Mouse (Mus musculus) urinary bladder, adult 18-20 months (tissue): ENCODE data around the gene Hoxa5.

ENCODE experiments used
- DNase-seq, 2 experiments: peaks; one replicate each; pipeline ENCODE4 v3.0.0; 2022; ENCODE audit warnings: low spot score in 2 of 2, mixed read lengths in 2 of 2

Hoxa5 gene

DNA sequence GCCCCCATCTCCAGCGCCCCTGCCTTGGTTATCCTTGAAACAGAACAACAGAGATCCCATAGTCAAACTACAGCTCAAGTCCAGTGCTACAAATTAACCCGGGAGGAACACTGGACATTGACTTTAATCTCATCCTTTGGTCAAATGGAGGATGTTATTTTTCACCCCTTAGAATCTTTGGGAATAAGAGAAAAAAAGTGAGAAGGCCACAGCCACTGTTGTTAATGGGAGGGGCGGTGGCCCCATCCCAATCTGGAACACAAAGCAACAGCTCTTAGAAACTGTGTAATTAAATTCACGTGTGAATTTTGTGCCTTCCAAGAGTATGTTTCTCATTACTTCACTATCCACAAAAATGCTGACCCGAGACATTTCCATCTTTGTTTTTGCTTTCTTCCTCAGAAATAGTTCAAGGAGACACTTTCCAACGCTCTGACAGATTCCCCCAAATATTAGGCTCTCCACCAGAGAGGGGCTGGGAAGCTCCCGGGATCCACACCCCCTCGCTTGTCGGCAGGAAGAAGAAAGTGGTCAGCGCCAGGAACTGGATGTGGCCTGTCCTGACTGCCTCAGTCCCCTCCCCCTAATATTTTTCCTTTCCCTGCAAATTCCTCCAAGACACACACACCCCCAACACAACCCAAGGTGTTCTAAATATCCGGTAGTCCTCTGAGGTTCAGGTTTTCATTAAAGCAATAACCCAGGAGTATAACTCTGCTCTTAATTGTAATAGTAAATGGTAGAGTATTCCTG lies 23.3 kb upstream of the Hoxa5 start:
- DNase-seq, result no peak

DNA sequence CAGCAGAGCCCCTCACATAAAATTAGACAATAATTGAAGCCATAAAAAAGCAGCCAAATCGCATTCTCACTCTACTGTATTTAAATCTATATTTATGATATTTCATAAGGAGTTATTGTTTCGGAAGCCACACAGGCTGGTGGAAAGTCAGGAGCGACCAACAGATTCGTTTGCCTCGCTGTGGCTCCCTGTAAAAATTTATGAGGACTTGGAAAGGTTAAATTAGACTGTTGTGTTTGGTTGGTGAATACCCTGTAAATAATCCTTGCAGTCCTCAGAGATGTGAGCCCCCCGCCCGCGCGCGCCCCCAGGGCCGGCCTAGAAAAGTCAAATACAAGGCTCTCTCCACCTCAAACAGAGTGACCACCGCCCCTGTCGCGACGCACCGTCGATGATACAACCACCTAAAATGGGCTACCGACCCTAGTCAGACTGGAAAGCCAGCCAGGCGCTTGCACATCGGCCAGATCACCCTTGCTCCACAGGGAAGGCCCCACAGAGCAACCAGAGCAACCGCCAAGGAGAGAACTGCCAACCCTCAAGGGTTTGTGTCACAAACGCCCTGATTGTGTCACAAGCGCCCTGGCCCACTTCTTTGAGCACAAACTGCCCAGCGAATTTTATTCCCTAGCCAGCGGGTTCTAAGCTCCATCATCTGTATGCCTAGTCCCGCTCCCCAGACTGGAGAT lies 22.3 kb upstream of the Hoxa5 start:
- DNase-seq, result peak in 1 of 2 experiments; percentile 51

DNA sequence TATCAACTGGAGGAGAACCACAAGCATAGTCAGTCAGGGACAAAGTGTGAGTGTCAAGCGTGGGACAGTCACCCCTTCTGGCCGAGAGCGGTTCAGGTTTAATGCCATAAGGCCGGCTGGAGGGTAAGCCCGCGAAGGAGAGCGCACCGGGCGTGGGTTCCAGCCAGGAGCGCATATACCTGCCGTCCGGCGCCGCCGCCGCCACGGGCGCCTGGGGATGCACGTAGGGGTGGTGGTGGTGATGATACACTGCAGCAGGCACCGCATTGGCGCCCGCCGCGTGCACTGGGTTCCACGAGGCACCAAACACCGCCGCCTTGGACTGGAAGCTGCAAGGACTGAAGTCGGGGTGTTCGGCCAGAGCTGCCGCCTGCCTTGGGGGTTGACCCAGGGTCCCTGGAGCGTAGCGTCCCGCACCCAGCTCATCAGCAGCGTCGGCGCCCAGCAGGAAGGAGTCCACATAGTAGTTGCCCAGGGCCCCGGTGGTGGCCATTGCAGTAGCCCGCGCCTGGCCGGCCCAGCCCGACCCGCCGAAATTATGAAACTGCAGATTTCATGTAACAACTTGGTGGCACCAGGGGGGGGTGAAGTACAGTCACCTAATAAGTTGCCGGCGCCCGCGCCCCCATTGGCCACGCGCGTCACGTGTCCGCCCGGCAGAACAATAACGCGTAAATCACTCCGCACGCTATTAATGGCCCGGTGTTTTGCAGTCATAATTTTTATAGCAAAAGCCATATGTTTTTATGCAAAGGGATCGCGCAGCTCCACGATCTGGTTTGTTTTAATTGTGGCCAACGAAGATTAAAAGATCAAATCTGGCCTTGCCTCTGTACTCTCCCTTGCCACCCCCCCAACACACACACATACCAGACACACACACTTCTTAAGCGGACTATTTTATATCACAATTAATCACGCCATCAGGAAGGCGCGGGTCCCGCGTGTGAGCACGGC lies 21.5 kb upstream of the Hoxa5 start:
- DNase-seq, result peak; percentile 84 to 88

DNA sequence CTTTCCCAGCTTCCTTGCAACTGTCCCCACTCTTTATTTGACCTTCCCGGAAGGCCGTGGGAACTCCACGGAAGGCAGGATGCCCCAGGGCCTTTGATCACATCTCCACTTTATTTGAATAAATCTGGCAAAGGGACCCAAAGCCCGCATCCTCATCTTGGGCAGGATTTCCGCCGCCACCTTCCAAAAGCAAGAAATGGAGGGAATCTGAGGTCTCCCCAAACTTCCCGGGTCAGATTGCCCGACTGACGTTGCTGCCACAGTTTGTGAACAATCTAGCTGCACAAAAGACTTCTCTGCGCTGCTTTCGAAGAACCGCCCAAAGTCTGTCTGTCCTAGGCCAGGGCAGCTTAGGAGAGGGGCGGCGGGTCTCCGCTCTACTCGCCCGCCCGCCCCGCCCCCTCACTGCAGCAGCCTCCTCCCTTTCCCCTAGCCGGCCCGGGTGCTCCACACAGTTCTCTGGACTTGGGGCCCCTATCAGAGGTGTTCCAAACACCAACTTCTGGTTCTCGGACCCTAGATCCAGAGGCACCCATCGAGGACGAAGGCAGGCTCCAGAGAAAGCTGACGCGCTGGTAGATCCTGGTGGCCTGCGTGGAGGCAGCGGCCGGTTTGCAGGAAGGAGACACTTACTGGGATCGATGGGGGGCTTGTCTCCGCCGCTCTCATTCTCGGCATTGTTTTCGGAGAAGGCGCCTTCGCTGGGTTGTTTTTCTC lies 20.7 kb upstream of the Hoxa5 start:
- DNase-seq, result no peak

DNA sequence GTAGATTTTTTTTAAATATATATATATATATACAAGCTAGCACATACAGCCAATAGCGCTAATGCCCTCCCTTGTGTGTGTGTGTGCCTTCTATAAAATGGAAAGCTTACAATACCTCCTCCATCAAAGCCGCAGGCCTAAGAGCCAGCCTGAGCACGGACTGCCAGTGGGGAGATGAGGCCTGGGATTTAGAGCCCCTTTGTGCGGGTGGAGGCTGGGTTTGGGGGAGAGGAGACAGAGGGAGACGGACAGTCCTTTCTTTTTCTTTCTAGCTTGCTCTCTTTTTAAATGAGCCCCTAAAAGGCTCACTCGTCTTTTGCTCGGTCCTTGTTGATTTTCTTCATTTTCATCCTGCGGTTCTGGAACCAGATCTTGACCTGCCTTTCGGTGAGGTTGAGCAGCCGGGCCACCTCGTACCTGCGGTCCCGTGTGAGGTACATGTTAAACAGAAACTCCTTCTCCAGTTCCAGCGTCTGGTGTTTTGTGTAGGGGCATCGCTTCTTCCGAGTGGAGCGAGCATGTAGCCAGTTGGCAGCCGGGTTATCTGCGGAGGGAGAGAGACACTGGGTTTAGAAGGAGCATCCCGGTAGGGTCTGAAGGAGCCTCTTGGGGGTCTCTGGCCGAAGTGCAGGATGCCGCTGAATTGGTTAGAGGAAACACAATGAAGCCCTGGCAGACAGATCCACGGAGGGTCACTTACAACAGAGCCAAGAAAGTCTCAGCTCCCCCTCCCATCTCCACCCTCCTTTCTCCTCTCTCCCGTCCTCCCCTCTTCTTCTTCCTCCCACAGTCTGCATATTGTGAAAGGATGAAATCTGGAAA lies 19.8 kb upstream of the Hoxa5 start:
- DNase-seq, result peak in 1 of 2 experiments; percentile 44

DNA sequence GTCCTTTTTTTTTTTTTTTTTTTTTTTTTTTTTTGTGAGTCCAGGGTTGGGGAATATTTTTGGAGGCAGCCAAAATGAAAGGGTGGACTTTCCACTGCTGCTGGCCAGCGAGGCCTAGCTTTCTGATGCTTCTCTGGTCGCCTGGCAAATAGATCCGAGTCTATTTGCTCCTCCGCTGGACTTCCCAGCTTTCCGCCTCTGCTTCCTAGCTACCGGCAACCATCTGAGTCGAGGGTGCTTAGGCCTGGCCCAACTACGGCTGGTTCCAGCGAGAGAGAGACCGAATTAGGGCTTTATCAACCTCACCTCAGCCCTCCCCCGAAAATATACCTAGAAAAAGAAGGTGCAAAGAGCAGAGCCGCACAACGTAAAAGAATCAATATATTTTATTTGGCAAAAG lies 18.3 kb upstream of the Hoxa5 start:
- no peak for DNase-seq

DNA sequence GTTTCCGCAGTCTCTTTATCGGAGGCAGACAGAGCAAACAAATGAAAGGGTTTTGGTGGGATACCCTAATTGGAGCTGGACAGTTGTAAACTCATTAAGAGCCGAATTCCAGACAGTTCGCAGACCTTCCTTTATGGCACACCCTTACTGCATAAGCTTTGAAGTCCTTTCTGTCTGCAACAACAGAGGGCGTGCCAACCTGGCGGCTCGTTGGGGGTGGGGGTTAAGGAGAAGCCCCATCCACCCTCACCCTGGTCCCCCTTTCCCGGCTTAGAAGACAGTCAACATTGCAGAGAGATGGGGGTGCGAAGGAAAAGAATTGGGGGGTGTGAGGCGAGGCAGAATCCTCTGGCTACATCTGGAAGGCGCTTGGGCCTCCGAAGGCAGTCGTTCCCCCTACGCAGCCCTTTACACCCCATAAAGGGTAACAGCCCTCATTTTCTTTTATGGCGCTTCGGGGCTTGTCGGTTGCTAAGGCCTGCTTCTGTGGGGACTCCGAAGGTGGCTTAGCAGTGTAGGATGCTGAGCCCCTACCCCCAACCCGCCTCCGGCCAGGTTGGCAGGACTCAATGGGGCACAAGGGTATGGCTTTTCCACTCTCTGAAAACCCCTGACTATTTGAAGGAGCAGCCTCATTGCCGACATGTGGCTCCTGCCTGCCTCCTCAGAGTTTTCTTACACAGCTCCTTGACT lies 17.8 kb upstream of the Hoxa5 start:
- peak in 1 of 2 experiments; percentile 72 for DNase-seq

DNA sequence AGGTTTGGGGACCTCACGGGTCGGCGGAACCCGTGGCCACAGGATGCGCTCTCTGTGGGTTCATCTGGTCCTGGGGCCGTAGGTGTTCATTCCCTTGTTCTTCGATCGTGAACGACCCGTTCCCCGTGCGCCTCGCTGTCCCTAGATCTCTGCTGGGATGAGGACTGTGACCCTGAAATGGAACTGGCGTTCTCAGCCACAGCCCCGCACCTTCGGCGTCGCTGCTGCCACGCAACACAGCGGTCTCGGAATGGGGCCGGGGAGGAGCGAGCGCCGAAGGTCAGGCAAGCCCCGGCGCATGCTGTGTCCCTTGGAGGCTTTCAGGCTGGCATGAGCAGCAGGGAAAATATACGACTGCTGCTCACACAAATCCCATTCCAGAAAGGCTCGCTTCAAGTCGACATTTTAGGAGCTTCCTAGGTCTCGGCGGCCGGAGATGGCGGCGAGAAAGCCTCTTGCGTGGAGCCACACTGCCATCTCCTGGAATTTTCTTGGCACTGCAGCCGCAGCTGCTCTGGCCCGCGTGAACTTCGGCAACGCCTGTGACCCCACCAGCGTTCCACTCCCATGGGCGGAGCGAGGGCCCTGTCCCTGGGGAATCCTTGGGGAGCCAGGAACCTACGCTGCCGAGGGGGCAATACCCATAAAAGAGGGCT lies 17.1 kb upstream of the Hoxa5 start, which contains the start of gene Hoxa7:
Gene Hoxa7 (minus strand): TSS at position 518 of the 656 bp plus-strand sequence.
- peak; percentile 92 to 93 for DNase-seq

DNA sequence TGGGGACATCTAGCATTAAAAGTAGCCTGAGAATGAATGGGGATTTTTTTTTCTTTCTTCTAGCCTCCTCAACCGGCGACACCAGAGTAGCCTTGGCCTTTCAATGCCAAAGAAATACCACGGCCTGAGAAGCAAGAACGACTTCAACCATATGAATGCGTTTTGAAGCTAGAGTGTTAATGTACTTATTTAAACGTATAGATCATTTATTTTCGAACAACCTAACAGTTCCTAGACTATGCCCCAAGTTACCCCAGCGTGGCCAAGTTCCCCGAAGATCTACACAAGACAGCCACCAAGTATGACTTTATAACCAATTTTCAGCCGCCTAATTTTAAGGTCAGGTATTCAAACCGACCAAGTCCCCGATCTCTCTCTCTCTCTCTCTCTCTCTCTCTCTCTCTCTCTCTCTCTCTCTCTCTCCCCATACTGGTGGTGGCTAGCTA lies 16.5 kb upstream of the Hoxa5 start:
- no peak for DNase-seq

DNA sequence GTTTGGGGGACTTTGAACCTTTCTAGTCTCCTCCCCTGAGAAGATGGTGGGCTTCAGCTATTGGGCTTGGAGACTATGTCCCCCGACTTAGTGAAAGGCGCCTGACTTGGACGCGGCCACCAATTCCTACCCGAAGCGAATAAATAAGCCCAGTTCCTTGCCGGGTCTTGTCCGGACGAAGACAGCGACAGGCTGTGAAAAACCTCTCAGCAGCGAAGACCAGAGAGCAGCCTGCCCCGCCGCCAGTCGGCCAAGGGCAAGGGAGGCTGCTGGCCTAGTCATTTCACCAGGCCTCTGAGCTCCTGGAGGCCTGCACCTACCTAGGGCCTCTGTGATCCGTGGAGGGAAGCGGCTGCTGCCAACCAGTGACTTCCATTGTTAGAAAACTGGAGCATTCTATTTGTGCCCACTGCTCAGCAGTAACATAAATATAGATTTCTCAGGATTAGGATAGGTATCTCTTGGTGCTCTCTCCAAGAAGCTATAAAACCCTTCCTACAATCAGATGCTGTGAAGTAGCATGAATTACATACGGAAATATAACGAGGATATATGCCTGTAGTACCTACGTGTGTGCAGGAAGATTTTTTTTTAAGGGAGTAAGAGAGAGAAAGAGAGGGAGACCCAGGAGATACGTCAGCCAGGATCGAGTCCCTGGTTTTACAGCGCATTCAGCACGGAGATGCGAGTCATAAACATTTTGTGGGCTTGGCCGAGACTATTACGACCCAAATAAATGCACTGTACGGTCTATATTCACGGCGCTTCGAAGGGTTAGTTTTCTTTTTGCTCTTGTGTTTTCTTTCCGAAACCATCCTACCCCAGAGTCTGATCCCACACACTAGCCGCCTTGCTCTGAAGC lies 15.8 kb upstream of the Hoxa5 start:
- DNase-seq, result peak in 1 of 2 experiments; percentile 54

DNA sequence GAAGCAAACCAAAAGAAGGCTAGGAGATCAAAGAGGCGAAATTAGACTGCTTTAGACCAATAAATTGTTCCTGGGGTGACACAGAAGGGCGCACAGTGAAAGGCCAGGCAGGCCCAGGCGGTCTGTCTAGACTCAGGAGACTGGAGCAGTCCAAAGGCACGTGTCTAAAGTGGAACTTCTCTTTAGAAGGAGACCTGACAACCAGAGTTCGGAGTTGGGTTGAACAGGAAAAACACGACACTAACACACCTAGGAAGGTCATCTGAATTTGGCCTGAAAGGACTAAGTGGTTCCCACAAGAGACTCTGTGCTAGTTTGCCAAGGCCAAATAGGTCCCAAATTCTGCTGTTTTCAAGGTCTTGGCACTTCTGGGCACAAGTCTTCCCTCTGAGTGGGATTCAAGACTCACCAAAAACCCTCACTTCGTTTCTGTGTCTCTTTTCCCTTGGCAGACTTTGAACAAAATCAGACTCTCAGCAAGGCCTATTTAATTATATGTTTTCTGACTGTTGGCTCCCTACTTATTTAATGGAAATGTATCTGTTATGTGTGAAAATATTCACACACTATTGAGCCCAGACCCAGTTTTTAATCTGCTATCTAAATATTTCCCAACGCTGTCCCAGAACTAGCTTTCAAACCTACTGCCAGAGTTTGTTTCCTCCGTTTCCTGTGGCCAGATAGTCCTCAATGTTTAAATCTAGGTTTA lies 15.0 kb upstream of the Hoxa5 start:
- no peak for DNase-seq

DNA sequence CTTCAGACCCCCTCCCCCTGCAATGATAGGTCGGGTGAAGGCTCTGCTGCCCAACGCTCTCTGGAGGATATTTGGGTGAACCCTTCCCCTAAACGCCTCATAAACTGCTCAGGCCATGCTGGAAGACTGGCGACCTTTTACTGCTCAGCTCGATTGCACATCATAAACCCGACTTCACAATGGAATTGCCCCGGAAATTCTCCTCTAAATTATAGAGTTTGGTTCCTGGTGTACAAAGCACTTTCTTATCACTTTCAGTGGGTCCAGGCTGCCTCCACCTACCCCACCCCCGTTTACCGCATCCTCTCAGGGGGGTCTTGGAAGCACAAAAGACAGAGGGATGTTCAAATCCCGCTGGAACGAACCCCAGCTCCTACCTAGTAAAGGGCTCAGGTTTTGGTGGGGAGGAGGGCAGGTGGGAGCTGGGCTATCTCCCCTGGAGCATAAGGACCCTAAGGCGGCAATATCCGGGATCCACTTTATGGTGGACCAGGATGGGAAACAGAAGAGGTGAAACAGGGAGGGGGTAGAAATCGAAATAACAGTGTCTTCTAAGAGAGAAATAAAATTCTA lies 14.3 kb upstream of the Hoxa5 start:
- DNase-seq, result peak; percentile 0 to 33

DNA sequence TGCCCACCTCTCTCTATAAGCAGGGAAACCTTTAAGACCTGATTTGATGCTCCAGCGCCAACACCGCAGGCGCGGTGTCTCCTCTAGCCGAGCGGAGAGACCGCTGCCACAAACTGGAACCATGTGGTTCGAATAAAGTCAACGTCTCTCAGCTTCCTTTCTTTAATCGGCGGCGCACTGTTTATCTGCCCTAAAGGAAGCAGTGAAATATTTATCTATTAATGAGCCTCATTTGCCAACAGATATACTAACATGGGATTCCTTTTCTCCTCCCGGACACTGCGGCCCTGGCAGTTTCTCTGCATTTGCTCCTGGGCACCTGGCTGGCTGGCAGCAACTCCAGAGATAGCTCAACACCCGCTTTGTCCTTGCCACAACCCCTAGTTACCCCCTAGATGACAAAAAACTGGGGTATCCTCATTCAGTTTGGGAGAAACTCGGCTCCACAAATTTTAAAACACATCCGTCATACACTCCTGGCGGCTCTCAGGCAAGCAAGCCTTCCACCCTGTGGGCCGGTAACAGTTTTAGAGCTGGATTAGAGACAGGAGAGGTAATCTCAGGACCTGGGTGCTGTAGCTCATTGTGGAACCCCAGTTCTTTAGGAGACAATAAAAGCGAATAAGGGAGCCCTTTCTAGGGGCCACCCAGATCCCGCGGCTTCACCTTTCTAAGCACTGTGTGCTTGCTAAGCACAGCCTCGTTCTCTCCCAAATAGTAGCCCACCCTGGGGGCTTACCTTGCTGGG lies 13.7 kb upstream of the Hoxa5 start:
- DNase-seq, result peak in 1 of 2 experiments; percentile 1

DNA sequence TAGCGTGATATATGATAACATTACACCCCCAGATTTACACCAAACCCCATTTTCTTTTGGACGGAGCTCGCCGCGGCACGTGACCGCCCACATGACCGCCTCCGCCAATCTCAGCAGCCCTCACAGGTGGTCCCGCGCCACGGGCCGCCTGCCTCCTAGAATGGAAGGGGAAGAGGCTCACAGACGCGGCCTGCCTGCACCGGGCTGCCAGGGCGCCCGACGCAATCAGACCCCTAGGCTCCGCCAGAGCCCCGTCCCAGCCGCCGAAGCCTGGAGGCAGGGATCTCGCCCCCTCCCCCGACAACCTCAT lies 13.0 kb upstream of the Hoxa5 start:
- peak in 1 of 2 experiments; percentile 90 for DNase-seq

DNA sequence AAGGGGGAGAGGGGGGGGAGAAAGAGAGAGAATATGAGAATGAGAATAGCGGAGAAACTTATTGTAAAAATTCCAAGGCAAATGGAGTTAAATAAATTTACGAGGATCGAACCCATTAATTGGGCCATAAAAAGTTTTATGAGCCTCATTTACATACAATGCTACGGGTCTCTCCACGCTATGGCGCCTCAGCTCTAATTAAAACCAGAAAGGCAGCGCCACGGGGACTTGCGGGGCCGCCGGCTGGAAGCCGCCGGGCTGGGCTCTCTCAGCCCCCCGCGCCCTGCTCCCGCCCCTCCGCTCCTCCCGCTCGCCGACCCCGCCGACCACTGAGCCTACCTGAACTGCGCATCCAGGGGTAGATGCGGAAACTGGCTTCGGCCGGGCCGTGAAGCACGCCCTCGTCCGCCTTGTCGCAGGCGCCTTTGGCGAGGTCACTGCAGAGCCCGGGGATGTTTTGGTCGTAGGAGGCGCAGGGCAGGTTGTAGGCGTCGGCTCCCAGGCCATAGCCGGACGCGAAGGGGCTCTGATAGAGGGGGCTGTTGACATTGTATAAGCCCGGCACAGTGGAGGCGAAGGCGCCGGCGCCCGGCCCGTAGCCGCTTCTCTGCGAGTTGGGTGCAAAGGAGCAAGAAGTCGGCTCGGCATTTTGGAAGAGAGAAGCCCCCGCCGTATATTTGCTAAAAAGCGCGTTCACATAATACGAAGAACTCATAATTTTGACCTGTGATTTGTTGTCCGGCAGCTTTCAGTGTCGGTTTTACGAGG lies 12.5 kb upstream of the Hoxa5 start:
- DNase-seq, result peak; percentile 30 to 79
